Mouse (Mus musculus): ENCODE results near the gene Wdr53. TPM values are rescaled to one million over a fixed set of nuclear protein-coding genes. Genes with fewer than 3 reads are reported as not detected.
"Not testable (repeated sequence)": the region's sequence is repeated elsewhere in the genome, so short reads cannot be mapped to it uniquely, and the experiment has no call there.

The Wdr53 gene
- polyA plus RNA-seq (2012; ENCODE audit: insufficient read depth, insufficient read length, low replicate concordance, missing spikeins) = not detected in 2 replicates

- WGBS = under 1% methylated on average over 48 of the region's 48 CpGs
- peaks cover 5% of the 10 kb centered on the region for H3K4me1 ChIP-seq (ENCODE audit: control insufficient read depth, insufficient read depth, low read length)
- TF ChIP-seq POLR2A (IDR thresholded peaks at IDR 0.05; ENCODE audit: insufficient read depth, low read depth, low read length) (peak; percentile 50), CTCF (IDR thresholded peaks at IDR 0.05; ENCODE audit: insufficient read depth, low read depth, low read length) (no peak)
- H3K4me3 ChIP-seq (ENCODE audit: insufficient read depth, low read depth, low read length) = peak within 1 kb of the TSS; percentile 98
- H3K27ac ChIP-seq (ENCODE audit: insufficient read depth, low read depth, low read length) = peak within 1 kb of the TSS; percentile 58; the same call in 1 of the 2 replicates
Observed at GRCm38 (mm10) chr16:32246952-32247370, at the start of gene Wdr53, which contains the start of gene Fbxo45. Wdr53 (plus strand) TSS chr16:32247227. Fbxo45 (minus strand) TSS chr16:32247158.

DNA sequence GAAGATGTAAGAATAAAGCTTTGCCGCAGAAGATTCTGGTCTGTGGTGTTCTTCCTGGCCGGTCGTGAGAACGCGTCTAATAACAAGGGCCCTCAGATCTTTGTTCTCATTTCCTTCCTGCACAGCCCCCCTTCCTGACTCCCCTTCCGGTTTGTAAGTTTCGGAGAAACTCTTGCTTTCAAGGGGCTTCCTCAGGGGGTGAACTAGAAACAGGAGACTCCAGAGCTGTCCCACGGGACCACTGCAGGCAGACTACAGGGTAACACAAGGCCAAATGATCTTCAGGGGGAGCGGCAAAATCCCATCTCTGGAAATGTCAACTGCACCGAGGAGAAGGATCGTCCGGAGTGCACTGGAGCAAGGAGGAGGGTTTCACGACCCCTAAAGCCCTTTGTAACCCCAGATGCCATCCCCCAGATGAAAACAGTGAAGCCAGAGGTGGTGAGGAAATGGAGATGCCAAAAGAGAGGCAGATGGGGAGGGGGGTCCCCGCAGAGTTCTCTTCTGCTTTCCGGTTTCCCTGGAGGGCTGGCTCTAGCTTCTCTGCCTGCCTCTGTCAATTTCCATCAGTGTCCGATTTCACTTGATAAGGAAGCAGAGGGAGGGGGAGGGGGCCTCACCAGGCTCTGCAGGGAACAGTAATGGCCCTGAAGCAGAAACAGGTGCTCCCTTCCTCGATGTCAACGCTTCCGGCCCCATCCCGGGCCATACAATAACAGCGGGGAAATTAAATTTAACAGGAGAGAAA lies 46.6 kb upstream of the Wdr53 start:
- H3K27ac ChIP-seq (ENCODE audit: insufficient read depth, low read depth, low read length) = peak overlapping the region; percentile 84; the same call in 1 of the 2 replicates
- WGBS = 51% methylated on average over 21 of the region's 21 CpGs
- peak overlapping the region; percentile 42 for H3K4me3 ChIP-seq (ENCODE audit: insufficient read depth, low read depth, low read length)
- TF ChIP-seq CTCF (IDR thresholded peaks at IDR 0.05; ENCODE audit: insufficient read depth, low read depth, low read length) = no peak
- no peak for TF ChIP-seq POLR2A (IDR thresholded peaks at IDR 0.05; ENCODE audit: insufficient read depth, low read depth, low read length)
- peaks cover 4% of the 10 kb centered on the region; the same call in 1 of the 2 replicates for H3K4me1 ChIP-seq (ENCODE audit: control insufficient read depth, insufficient read depth, low read length)

DNA sequence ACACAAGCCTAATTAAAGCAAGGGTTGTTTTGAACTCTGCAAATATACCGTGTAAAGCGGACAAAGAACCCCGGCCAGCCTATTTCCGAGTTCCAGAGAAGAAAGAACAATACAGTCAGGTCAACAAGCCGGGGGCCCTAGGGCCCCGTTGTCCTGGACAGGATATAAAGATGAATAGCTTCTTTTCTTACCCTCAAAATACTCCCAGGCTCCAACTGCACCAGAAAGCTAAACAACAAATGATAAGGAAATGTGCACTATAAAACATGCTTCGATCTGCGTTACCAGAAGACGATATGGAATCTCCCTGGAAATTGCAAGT lies 46.1 kb upstream of the Wdr53 start:
- TF ChIP-seq CTCF (IDR thresholded peaks at IDR 0.05; ENCODE audit: insufficient read depth, low read depth, low read length) (no peak), POLR2A (IDR thresholded peaks at IDR 0.05; ENCODE audit: insufficient read depth, low read depth, low read length) (no peak)
- 28% methylated on average over 9 of the region's 9 CpGs for WGBS
- peak overlapping the region; percentile 42; the same call in 1 of the 2 replicates for H3K4me3 ChIP-seq (ENCODE audit: insufficient read depth, low read depth, low read length)

GRCm38 (mm10) chr16:32202681-32203080 lies 44.3 kb upstream of the Wdr53 start:
- 71% methylated on average over 6 of the region's 6 CpGs for WGBS
- H3K27ac ChIP-seq (ENCODE audit: insufficient read depth, low read depth, low read length) = no peak overlapping the region
- H3K4me3 ChIP-seq (ENCODE audit: insufficient read depth, low read depth, low read length) = no peak overlapping the region
- peaks cover 4% of the 10 kb centered on the region; the same call in 1 of the 2 replicates for H3K4me1 ChIP-seq (ENCODE audit: control insufficient read depth, insufficient read depth, low read length)
- TF ChIP-seq POLR2A (IDR thresholded peaks at IDR 0.05; ENCODE audit: insufficient read depth, low read depth, low read length) = no peak
- peak; percentile 54 for TF ChIP-seq CTCF (IDR thresholded peaks at IDR 0.05; ENCODE audit: insufficient read depth, low read depth, low read length)

More for the DNA sequence above, 46.1 kb upstream of the Wdr53 start:
- Histone ChIP-seq H3K4me1 (ENCODE audit: control insufficient read depth, insufficient read depth, low read length) (peaks cover 4% of the 10 kb centered on the region; the same call in 1 of the 2 replicates), H3K27ac (ENCODE audit: insufficient read depth, low read depth, low read length) (peak overlapping the region; percentile 32; the same call in 1 of the 2 replicates)

DNA sequence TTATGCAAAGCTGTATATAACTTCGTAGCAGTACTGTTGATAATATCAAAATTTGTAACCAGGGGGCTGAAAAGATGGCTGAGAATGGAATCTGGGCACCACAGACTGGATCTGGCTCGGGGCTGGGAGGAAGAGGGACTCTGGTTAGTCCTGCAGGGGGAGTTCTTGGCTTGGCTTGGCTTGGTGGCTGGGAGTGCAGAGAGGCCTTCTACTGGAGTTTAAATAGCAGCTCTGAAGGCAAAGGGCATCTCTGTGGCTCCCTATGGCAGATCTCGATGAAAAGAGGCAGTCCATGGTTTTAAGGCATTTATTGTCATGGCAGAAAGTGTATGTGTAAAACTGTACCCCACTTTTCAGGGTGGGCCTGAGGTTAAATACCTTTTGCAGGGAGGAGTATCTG lies 42.1 kb upstream of the Wdr53 start:
- no peak overlapping the region for H3K4me3 ChIP-seq (ENCODE audit: insufficient read depth, low read depth, low read length)
- TF ChIP-seq CTCF (IDR thresholded peaks at IDR 0.05; ENCODE audit: insufficient read depth, low read depth, low read length) (no peak), POLR2A (IDR thresholded peaks at IDR 0.05; ENCODE audit: insufficient read depth, low read depth, low read length) (no peak)
- no peak overlapping the region for H3K27ac ChIP-seq (ENCODE audit: insufficient read depth, low read depth, low read length)
- 58% methylated on average over 3 of the region's 3 CpGs for WGBS
- peaks cover 4% of the 10 kb centered on the region; the same call in 1 of the 2 replicates for H3K4me1 ChIP-seq (ENCODE audit: control insufficient read depth, insufficient read depth, low read length)

DNA sequence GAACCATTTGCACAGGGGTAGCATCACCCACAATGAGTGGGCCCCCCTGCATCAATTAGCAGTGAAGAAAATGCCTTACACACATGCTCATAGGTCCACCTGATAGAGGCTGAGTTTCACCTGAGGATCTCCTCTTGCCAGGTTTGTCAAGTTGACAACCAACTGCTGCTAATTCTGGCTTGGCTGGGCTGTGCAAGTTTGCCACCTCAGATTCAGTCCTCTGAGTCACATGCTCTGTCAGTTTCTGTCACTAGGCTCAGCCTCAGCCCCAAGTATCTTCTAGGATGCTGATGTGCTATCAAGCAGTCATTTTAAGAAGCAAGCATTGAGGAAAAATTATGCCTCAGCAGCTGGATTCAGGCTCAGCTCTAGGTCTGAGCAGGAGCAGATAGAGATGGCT lies 32.9 kb upstream of the Wdr53 start:
- Histone ChIP-seq H3K27ac (ENCODE audit: insufficient read depth, low read depth, low read length) (no peak overlapping the region), H3K4me1 (ENCODE audit: control insufficient read depth, insufficient read depth, low read length) (peaks cover 5% of the 10 kb centered on the region), H3K4me3 (ENCODE audit: insufficient read depth, low read depth, low read length) (no peak overlapping the region)
- TF ChIP-seq CTCF (IDR thresholded peaks at IDR 0.05; ENCODE audit: insufficient read depth, low read depth, low read length) = no peak
- TF ChIP-seq POLR2A (IDR thresholded peaks at IDR 0.05; ENCODE audit: insufficient read depth, low read depth, low read length) = no peak

DNA sequence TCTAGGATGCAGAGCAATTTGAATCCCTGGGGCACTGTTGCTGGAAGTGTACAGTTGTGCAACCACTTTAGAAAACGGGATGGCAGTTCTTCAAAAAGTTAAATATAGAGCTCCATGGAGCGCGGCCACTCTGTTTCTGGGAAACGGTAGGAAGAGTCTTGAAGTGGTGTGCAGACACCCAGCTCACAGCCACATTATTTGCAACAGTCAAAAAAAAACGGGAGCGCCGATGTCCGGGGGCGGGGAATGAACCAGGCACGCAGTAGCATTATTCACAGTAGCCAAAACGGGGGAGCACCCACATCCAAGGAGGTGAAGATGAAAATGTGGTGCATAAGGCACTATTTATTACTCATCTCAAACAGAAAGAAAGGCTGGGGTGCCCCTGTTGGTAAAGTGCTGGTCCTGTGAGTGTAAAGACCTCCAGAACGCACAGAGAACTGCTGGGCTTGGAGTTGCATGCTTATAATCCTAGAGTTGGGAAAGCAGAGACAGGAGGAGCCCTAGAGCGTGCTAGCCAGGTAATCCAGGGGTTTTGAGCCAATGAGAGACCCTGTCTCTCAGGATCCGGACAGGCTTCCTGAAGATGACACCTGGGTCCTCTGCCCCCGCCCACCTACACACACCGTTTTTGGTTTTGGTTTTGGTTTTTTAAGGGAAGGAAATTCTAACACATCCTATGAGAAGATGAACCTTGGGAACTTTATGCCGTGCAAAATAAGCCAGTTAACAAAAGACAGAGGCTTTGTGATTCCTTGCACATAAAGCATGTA lies 32.0 kb upstream of the Wdr53 start:
- Histone ChIP-seq H3K4me1 (ENCODE audit: control insufficient read depth, insufficient read depth, low read length) (peaks cover 5% of the 10 kb centered on the region), H3K4me3 (ENCODE audit: insufficient read depth, low read depth, low read length) (no peak overlapping the region), H3K27ac (ENCODE audit: insufficient read depth, low read depth, low read length) (no peak overlapping the region)
- no peak for TF ChIP-seq POLR2A (IDR thresholded peaks at IDR 0.05; ENCODE audit: insufficient read depth, low read depth, low read length)
- WGBS = 51% methylated on average over 17 of the region's 17 CpGs

DNA sequence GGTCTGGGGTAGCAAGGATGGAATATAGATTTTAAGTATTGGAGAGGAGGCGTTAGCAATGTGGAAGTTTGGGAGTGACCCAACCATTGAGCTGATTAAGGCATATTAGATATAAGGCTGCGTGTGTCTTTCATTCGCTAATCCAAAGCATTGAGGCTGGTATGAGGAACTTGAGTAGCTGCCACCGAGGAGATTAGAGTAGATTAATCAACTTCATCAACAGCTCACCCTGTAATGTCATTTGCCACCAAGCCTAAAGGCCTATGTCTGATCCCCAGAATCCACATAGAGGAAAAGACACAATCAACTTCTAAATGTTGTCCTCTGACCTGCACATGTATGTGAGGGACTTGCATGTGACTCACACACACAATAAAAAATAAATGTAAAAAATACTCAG lies 25.2 kb upstream of the Wdr53 start:
- H3K4me3 ChIP-seq (ENCODE audit: insufficient read depth, low read depth, low read length) = no peak overlapping the region
- H3K4me1 ChIP-seq (ENCODE audit: control insufficient read depth, insufficient read depth, low read length) = no peaks in the 10 kb centered on the region
- no peak overlapping the region for H3K27ac ChIP-seq (ENCODE audit: insufficient read depth, low read depth, low read length)
- TF ChIP-seq CTCF (IDR thresholded peaks at IDR 0.05; ENCODE audit: insufficient read depth, low read depth, low read length) (no peak), POLR2A (IDR thresholded peaks at IDR 0.05; ENCODE audit: insufficient read depth, low read depth, low read length) (no peak)
- WGBS = 86% methylated on average over 4 of the region's 4 CpGs

GRCm38 (mm10) chr16:32222399-32222798 lies 24.6 kb upstream of the Wdr53 start:
- Histone ChIP-seq H3K27ac (ENCODE audit: insufficient read depth, low read depth, low read length) (no peak overlapping the region), H3K4me1 (ENCODE audit: control insufficient read depth, insufficient read depth, low read length) (no peaks in the 10 kb centered on the region), H3K4me3 (ENCODE audit: insufficient read depth, low read depth, low read length) (no peak overlapping the region)
- TF ChIP-seq POLR2A (IDR thresholded peaks at IDR 0.05; ENCODE audit: insufficient read depth, low read depth, low read length) (no peak), CTCF (IDR thresholded peaks at IDR 0.05; ENCODE audit: insufficient read depth, low read depth, low read length) (no peak)

- H3K27ac ChIP-seq (ENCODE audit: insufficient read depth, low read depth, low read length); H3K4me1 ChIP-seq (ENCODE audit: control insufficient read depth, insufficient read depth, low read length); H3K4me3 ChIP-seq (ENCODE audit: insufficient read depth, low read depth, low read length): not testable (repeated sequence)
- WGBS = 68% methylated on average over 3 of the region's 3 CpGs
Observed at GRCm38 (mm10) chr16:32232050-32232449, 15.0 kb upstream of the Wdr53 start.

All from olfactory bulb, adult 2 months (tissue).